Mouse (Mus musculus): ENCODE results near the gene P3h4. TPM values are rescaled to one million over a fixed set of nuclear protein-coding genes. Genes with fewer than 3 reads are reported as not detected.

The P3h4 gene
- polyA plus RNA-seq, 1 experiment from 2014 or later, result 68.8 TPM

GRCm38 (mm10) chr11:100435678-100436246 lies 21.1 kb upstream of the P3h4 start:
- H3K27ac ChIP-seq (ENCODE audit: low read length), result no peak overlapping the region
- H3K9ac ChIP-seq (ENCODE audit: low read length), result no peak overlapping the region
- no peak for ATAC-seq (ENCODE audit: low read depth)
- H3K4me3 ChIP-seq (ENCODE audit: low read length), result no peak overlapping the region
- WGBS, result 84% methylated on average over 9 of the region's 9 CpGs
- H3K4me1 ChIP-seq (replicated peaks; ENCODE audit: control insufficient read depth, insufficient read depth, low read length), result peaks cover 10% of the 10 kb centered on the region
- no peak overlapping the region for H3K4me2 ChIP-seq (ENCODE audit: low read depth, low read length)
- no peaks in the 10 kb centered on the region for H3K9me3 ChIP-seq (ENCODE audit: control insufficient read depth, low read length)
- peaks cover 23% of the 10 kb centered on the region for H3K36me3 ChIP-seq (ENCODE audit: control insufficient read depth, insufficient read depth, low read length)
- H3K27me3 ChIP-seq (ENCODE audit: control insufficient read depth, insufficient read depth, low read depth, low read length), result no peaks in the 10 kb centered on the region

- H3K27me3 ChIP-seq (ENCODE audit: control insufficient read depth, insufficient read depth, low read depth, low read length), result no peaks in the 10 kb centered on the region
- no peak overlapping the region for H3K4me2 ChIP-seq (ENCODE audit: low read depth, low read length)
- ATAC-seq (ENCODE audit: low read depth), result no peak
- 69% methylated on average over 5 of the region's 5 CpGs for WGBS
- H3K9ac ChIP-seq (ENCODE audit: low read length), result no peak overlapping the region
- H3K27ac ChIP-seq (ENCODE audit: low read length), result no peak overlapping the region
- H3K4me3 ChIP-seq (ENCODE audit: low read length), result no peak overlapping the region
- H3K36me3 ChIP-seq (ENCODE audit: control insufficient read depth, insufficient read depth, low read length), result peaks cover 20% of the 10 kb centered on the region
- no peaks in the 10 kb centered on the region for H3K9me3 ChIP-seq (ENCODE audit: control insufficient read depth, low read length)
- H3K4me1 ChIP-seq (replicated peaks; ENCODE audit: control insufficient read depth, insufficient read depth, low read length), result no peaks in the 10 kb centered on the region
Measured at GRCm38 (mm10) chr11:100432002-100432401, 17.4 kb upstream of the P3h4 start.

- no peaks in the 10 kb centered on the region for H3K4me1 ChIP-seq (replicated peaks; ENCODE audit: control insufficient read depth, insufficient read depth, low read length)
- H3K27me3 ChIP-seq (ENCODE audit: control insufficient read depth, insufficient read depth, low read depth, low read length), result no peaks in the 10 kb centered on the region
- H3K9ac ChIP-seq (ENCODE audit: low read length), result no peak overlapping the region
- no peak overlapping the region for H3K4me2 ChIP-seq (ENCODE audit: low read depth, low read length)
- 84% methylated on average over 7 of the region's 7 CpGs for WGBS
- H3K36me3 ChIP-seq (ENCODE audit: control insufficient read depth, insufficient read depth, low read length), result peaks cover 18% of the 10 kb centered on the region
- no peak overlapping the region for H3K4me3 ChIP-seq (ENCODE audit: low read length)
- ATAC-seq (ENCODE audit: low read depth), result no peak
- H3K9me3 ChIP-seq (ENCODE audit: control insufficient read depth, low read length), result no peaks in the 10 kb centered on the region
- H3K27ac ChIP-seq (ENCODE audit: low read length), result no peak overlapping the region
Measured at GRCm38 (mm10) chr11:100430052-100430451, 15.4 kb upstream of the P3h4 start.

GRCm38 (mm10) chr11:100428612-100429199 lies 14.1 kb upstream of the P3h4 start:
- no peaks in the 10 kb centered on the region for H3K9me3 ChIP-seq (ENCODE audit: control insufficient read depth, low read length)
- H3K36me3 ChIP-seq (ENCODE audit: control insufficient read depth, insufficient read depth, low read length), result peaks cover 22% of the 10 kb centered on the region
- H3K4me3 ChIP-seq (ENCODE audit: low read length), result no peak overlapping the region
- 48% methylated on average over 9 of the region's 9 CpGs for WGBS
- H3K4me2 ChIP-seq (ENCODE audit: low read depth, low read length), result no peak overlapping the region
- 0 out of 2 replicates have a peak, but pooled peaks have one; percentile 35 for ATAC-seq (ENCODE audit: low read depth)
- H3K27ac ChIP-seq (ENCODE audit: low read length), result no peak overlapping the region
- H3K9ac ChIP-seq (ENCODE audit: low read length), result no peak overlapping the region
- H3K4me1 ChIP-seq (replicated peaks; ENCODE audit: control insufficient read depth, insufficient read depth, low read length), result no peaks in the 10 kb centered on the region
- H3K27me3 ChIP-seq (ENCODE audit: control insufficient read depth, insufficient read depth, low read depth, low read length), result no peaks in the 10 kb centered on the region

DNA sequence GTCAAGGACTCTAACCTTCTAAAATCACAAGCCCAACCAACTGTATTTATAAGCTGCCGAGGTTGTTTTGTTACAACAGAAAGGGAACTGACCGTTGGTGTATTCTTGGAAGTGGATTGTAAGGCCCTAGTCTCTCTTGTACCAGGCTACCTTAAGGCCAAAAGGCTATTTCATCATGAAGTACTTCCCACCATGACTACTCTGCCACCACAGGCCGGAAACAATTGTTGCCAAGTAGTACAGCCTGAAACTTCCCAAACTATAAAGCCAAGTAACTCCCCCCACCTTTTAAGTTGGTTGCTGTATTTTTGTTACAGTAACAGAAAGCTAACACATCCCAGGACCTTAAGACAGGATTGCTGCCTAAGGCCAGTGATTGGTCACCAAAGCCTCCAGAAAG lies 12.2 kb upstream of the P3h4 start:
- no peak overlapping the region for H3K4me3 ChIP-seq (ENCODE audit: low read length)
- no peaks in the 10 kb centered on the region for H3K9me3 ChIP-seq (ENCODE audit: control insufficient read depth, low read length)
- 77% methylated on average over 3 of the region's 3 CpGs for WGBS
- no peak overlapping the region for H3K27ac ChIP-seq (ENCODE audit: low read length)
- H3K27me3 ChIP-seq (ENCODE audit: control insufficient read depth, insufficient read depth, low read depth, low read length), result no peaks in the 10 kb centered on the region
- H3K36me3 ChIP-seq (ENCODE audit: control insufficient read depth, insufficient read depth, low read length), result peaks cover 28% of the 10 kb centered on the region
- no peak for ATAC-seq (ENCODE audit: low read depth)
- H3K4me2 ChIP-seq (ENCODE audit: low read depth, low read length), result no peak overlapping the region
- no peaks in the 10 kb centered on the region for H3K4me1 ChIP-seq (replicated peaks; ENCODE audit: control insufficient read depth, insufficient read depth, low read length)
- no peak overlapping the region for H3K9ac ChIP-seq (ENCODE audit: low read length)

- H3K27ac ChIP-seq (ENCODE audit: low read length), result no peak overlapping the region
- peak; percentile 38 for ATAC-seq (ENCODE audit: low read depth)
- no peaks in the 10 kb centered on the region for H3K27me3 ChIP-seq (ENCODE audit: control insufficient read depth, insufficient read depth, low read depth, low read length)
- no peaks in the 10 kb centered on the region for H3K9me3 ChIP-seq (ENCODE audit: control insufficient read depth, low read length)
- H3K4me2 ChIP-seq (ENCODE audit: low read depth, low read length), result no peak overlapping the region
- peaks cover 29% of the 10 kb centered on the region for H3K36me3 ChIP-seq (ENCODE audit: control insufficient read depth, insufficient read depth, low read length)
- H3K4me3 ChIP-seq (ENCODE audit: low read length), result no peak overlapping the region
- H3K4me1 ChIP-seq (replicated peaks; ENCODE audit: control insufficient read depth, insufficient read depth, low read length), result no peaks in the 10 kb centered on the region
- 24% methylated on average over 7 of the region's 7 CpGs for WGBS
- no peak overlapping the region for H3K9ac ChIP-seq (ENCODE audit: low read length)
Measured at GRCm38 (mm10) chr11:100425851-100426250, 11.2 kb upstream of the P3h4 start.

GRCm38 (mm10) chr11:100423836-100424235 lies 9.2 kb upstream of the P3h4 start:
- no peak for ATAC-seq (ENCODE audit: low read depth)
- Histone ChIP-seq H3K9ac (ENCODE audit: low read length) (no peak overlapping the region), H3K36me3 (ENCODE audit: control insufficient read depth, insufficient read depth, low read length) (peaks cover 25% of the 10 kb centered on the region)

DNA sequence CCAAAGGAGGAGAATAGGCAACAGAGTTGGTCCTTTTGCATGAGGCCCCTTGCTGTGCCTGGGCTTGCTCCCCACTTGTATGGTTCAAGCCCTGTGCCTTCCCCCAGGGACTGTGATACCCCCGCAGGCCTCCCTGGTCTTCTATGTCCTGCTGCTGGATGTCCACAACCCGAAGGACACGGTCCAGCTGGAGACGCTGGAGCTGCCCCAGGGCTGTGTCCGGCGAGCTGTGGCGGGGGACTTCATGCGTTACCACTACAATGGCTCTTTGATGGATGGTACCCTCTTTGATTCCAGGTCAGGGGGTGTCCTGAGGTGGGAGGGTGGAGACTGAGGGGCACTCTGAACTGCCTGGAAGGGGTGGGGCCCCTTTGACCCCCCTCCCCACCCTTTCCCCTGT lies 6.9 kb upstream of the P3h4 start:
- peaks cover 7% of the 10 kb centered on the region for H3K4me1 ChIP-seq (replicated peaks; ENCODE audit: control insufficient read depth, insufficient read depth, low read length)
- H3K36me3 ChIP-seq (ENCODE audit: control insufficient read depth, insufficient read depth, low read length), result peaks cover 25% of the 10 kb centered on the region
- WGBS, result 74% methylated on average over 8 of the region's 8 CpGs
- H3K9ac ChIP-seq (ENCODE audit: low read length), result no peak overlapping the region
- no peak for ATAC-seq (ENCODE audit: low read depth)
- no peak overlapping the region for H3K27ac ChIP-seq (ENCODE audit: low read length)
- H3K4me2 ChIP-seq (ENCODE audit: low read depth, low read length), result no peak overlapping the region
- H3K4me3 ChIP-seq (ENCODE audit: low read length), result no peak overlapping the region
- H3K27me3 ChIP-seq (ENCODE audit: control insufficient read depth, insufficient read depth, low read depth, low read length), result no peaks in the 10 kb centered on the region
- no peaks in the 10 kb centered on the region for H3K9me3 ChIP-seq (ENCODE audit: control insufficient read depth, low read length)

More at GRCm38 (mm10) chr11:100423836-100424235, 9.2 kb upstream of the P3h4 start:
- Histone ChIP-seq H3K27ac (ENCODE audit: low read length) (no peak overlapping the region), H3K4me3 (ENCODE audit: low read length) (no peak overlapping the region), H3K4me2 (ENCODE audit: low read depth, low read length) (no peak overlapping the region), H3K27me3 (ENCODE audit: control insufficient read depth, insufficient read depth, low read depth, low read length) (no peaks in the 10 kb centered on the region), H3K4me1 (replicated peaks; ENCODE audit: control insufficient read depth, insufficient read depth, low read length) (no peaks in the 10 kb centered on the region), H3K9me3 (ENCODE audit: control insufficient read depth, low read length) (no peaks in the 10 kb centered on the region)
- 82% methylated on average over 7 of the region's 7 CpGs for WGBS

DNA sequence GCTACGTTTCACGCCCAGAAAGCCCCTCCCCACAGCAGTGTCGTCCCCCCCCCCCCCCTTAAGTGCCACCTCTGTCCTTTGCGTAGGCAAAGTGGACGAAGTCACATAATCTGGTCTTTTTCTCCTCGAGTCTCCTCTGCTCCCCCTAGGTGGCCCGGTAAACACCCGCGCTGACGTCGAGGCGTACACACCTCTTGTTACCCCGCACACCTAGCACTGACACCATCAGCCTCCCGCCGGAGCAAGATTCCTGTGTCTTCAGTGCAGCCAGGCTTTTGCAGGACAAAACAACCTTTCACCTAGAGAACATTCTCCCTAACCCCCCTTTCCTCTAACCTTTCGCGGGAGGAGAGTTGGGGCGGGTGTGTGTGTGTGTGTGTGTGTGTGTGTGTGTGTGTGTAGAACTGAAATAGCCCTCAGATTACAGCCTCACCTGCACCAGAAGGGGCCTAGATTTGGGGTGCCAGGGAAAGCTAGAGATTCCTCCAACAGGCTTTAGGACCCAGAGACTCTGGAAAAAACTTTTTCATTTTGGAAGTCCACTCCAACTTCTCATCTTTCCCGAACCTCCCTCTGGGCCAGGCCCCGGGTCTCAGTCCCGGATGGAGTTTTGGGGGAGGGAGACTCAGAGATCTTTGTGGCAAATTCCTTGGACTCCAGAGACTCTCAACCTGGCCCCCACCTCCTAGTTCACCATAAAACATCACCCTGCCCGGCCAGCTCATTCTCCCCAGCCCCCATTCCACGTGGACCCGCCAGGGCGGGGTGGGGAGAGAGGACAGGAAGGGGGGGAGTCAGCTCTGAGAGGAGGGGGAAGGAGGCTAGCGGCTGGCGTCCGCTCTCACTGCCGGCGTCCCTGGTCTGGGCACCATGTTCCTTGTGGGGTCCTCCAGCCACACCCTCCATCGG lies 532 bp upstream of the P3h4 start, which contains the start of gene Fkbp10:
TSS of gene Fkbp10 (plus strand) at position 784 of the 909 bp plus-strand sequence.
- ATAC-seq (ENCODE audit: low read depth), result peak; percentile 54
- H3K4me1 ChIP-seq (replicated peaks; ENCODE audit: control insufficient read depth, insufficient read depth, low read length), result peaks cover 38% of the 10 kb centered on the region
- H3K9me3 ChIP-seq (ENCODE audit: control insufficient read depth, low read length), result no peaks in the 10 kb centered on the region
- 0 out of 2 replicates have a peak, but pooled peaks cover 3% of the 10 kb centered on the region for H3K36me3 ChIP-seq (ENCODE audit: control insufficient read depth, insufficient read depth, low read length)
- peak within 1 kb of the TSS; percentile 79 for H3K4me2 ChIP-seq (ENCODE audit: low read depth, low read length)
- no peaks in the 10 kb centered on the region for H3K27me3 ChIP-seq (ENCODE audit: control insufficient read depth, insufficient read depth, low read depth, low read length)
- H3K4me3 ChIP-seq (ENCODE audit: low read length), result peak within 1 kb of the TSS; percentile 84
- peak within 1 kb of the TSS; percentile 97 for H3K27ac ChIP-seq (ENCODE audit: low read length)
- whole genome bisulfite sequencing, result under 1% methylated on average over 31 of the region's 31 CpGs
- H3K9ac ChIP-seq (ENCODE audit: low read length), result peak within 1 kb of the TSS; percentile 91
